Mouse (Mus musculus) heart, adult 2 months (tissue): Measurements from ENCODE around the gene Folr1. TPM values are rescaled to one million over a fixed set of nuclear protein-coding genes. Genes with fewer than 3 reads are reported as not detected.
A peak's percentile ranks its signal among the peaks of the same experiment; 100 is the strongest.

Source experiments
- DNase-seq, 2 experiments: peaks; one replicate each; pipeline ENCODE4 v3.0.0; 2021
- H3K27ac ChIP-seq: fragments of 200-600 bp; 2 replicates; pipeline ENCODE4 v1.8.1; 2022
- H3K27me3 ChIP-seq: fragments of 200-500 bp; 2 replicates; pipeline ENCODE4 v1.6.1; 2012; ENCODE audit warnings: mild to moderate bottlenecking, low read length, inconsistent platforms, mixed read lengths; ENCODE audit not compliant: control insufficient read depth, insufficient read depth
- H3K36me3 ChIP-seq: fragments of 200-500 bp; 2 replicates; pipeline ENCODE4 v1.6.1; 2012; ENCODE audit warnings: low read length, inconsistent platforms; ENCODE audit not compliant: control insufficient read depth, insufficient read depth
- H3K4me1 ChIP-seq: fragments of 200-500 bp; 2 replicates; pipeline ENCODE4 v1.6.1; 2011; ENCODE audit warnings: low read length; ENCODE audit not compliant: control insufficient read depth, insufficient read depth
- H3K4me3 ChIP-seq: fragments of 200-600 bp; 2 replicates; pipeline ENCODE4 v1.8.1; 2022
- H3K79me2 ChIP-seq: fragments of 200-500 bp; replicated peaks from 2 replicates; pipeline ENCODE4 v1.6.1; 2012; ENCODE audit warnings: mild to moderate bottlenecking, inconsistent platforms, low read length, moderate library complexity, mixed read lengths; ENCODE audit not compliant: control insufficient read depth, insufficient read depth
- H3K9ac ChIP-seq: fragments of 200-500 bp; 2 replicates; pipeline ENCODE4 v1.6.1; 2012; ENCODE audit warnings: low read depth, mild to moderate bottlenecking, control low read depth, inconsistent platforms, low read length, mixed read lengths
- CTCF ChIP-seq: fragments of 200-600 bp; IDR thresholded peaks from 2 replicates; pipeline ENCODE4 v1.8.1; 2022; ENCODE audit warnings: antibody characterized with exemption, mild to moderate bottlenecking, moderate library complexity
- EP300 ChIP-seq: fragments of 200-500 bp; IDR thresholded peaks from 2 replicates; pipeline ENCODE4 v1.6.1; 2011; ENCODE audit warnings: low read depth, low read length, control low read depth; ENCODE audit not compliant: insufficient read depth
- POLR2A ChIP-seq: fragments of 200-500 bp; IDR thresholded peaks from 2 replicates; pipeline ENCODE4 v1.6.1; 2011; ENCODE audit warnings: mild to moderate bottlenecking, low read depth, low read length, control low read depth; ENCODE audit not compliant: insufficient read depth
- WGBS: fragments of 180-500 bp; shearing (Covaris S2); methylation state at CpG from one replicate; pipeline ENCODE4 v1.1.7; 2018; 5-methylcytosine and 5-hydroxymethylcytosine counted together
- intact Hi-C: fragments of 180-260 bp; cut with DNase I; formaldehyde crosslinking; loops from one replicate; pipeline ENCODE4 v1.15.1; 2025
- long read RNA-seq: library from polyadenylated mRNA; stranded (forward); transcript quantifications from one replicate; pipeline ENCODE4 v2.0.0, GENCODE M21; 2021
- polyA plus RNA-seq: library from polyadenylated mRNA; depleted of rRNA; stranded (reverse); fragments of >200 nt; gene quantifications from 2 replicates; pipeline ENCODE4 v1.2.3, GENCODE M21; 2012; rRNA removed
- total RNA-seq, 2 experiments: library from RNA; stranded (reverse); gene quantifications; 2 replicates each; pipeline ENCODE4 v1.2.3; 2021

The Folr1 gene
- not detected for total RNA-seq
- polyA plus RNA-seq = 0.39 and 2.1 TPM in 2 replicates
- long read RNA-seq = 0 reads

GRCm38 (mm10) chr7:101870629-101871028 lies at the start of gene Folr1:
TSS of gene Folr1 (minus strand) at chr7:101870788.
- no peak for DNase-seq
- Histone ChIP-seq H3K9ac (no peak within 1 kb of the TSS), H3K79me2 (no peaks in the 10 kb centered on the region), H3K4me3 (no peak within 1 kb of the TSS), H3K4me1 (peaks cover 5% of the 10 kb centered on the region), H3K27ac (no peak within 1 kb of the TSS), H3K27me3 (no peaks in the 10 kb centered on the region), H3K36me3 (no peaks in the 10 kb centered on the region)
- WGBS = 97% methylated on average over 2 of the region's 2 CpGs
- TF ChIP-seq POLR2A = no peak
- no peak for TF ChIP-seq CTCF
- no peak for TF ChIP-seq EP300
- intact Hi-C loops = no loop called here

- H3K4me1 ChIP-seq = no peaks in the 10 kb centered on the region
- peak; percentile 49 to 72 for DNase-seq
- no peak overlapping the region for H3K4me3 ChIP-seq
- no peaks in the 10 kb centered on the region for H3K36me3 ChIP-seq
- no peaks in the 10 kb centered on the region for H3K27me3 ChIP-seq
- intact Hi-C loops = loop anchor here (1.0 to 2.0 kb wide), 2 partner anchors 117 to 159 kb away; no protein-coding TSS in a partner anchor
- no peak overlapping the region for H3K27ac ChIP-seq
- H3K9ac ChIP-seq = no peak overlapping the region
- TF ChIP-seq EP300 = 0 out of 2 replicates have a peak, but pooled peaks have one; percentile 74
- peak; percentile 93 for TF ChIP-seq CTCF
- TF ChIP-seq POLR2A = no peak
- H3K79me2 ChIP-seq = no peaks in the 10 kb centered on the region
- 12% methylated on average over 1 of the region's 1 CpGs for WGBS
Measured at GRCm38 (mm10) chr7:101918071-101918470, 47.5 kb upstream of the Folr1 start.

GRCm38 (mm10) chr7:101911982-101912381 lies 41.4 kb upstream of the Folr1 start:
- H3K27ac ChIP-seq = no peak overlapping the region
- H3K27me3 ChIP-seq = no peaks in the 10 kb centered on the region
- no peaks in the 10 kb centered on the region for H3K36me3 ChIP-seq
- no peaks in the 10 kb centered on the region for H3K79me2 ChIP-seq
- no peak overlapping the region for H3K4me3 ChIP-seq
- WGBS = 62% methylated on average over 3 of the region's 3 CpGs
- no peak overlapping the region for H3K9ac ChIP-seq
- peaks cover 3% of the 10 kb centered on the region for H3K4me1 ChIP-seq
- TF ChIP-seq POLR2A = no peak
- TF ChIP-seq CTCF = peak; percentile 27; the same call in 1 of the 2 replicates
- no peak for TF ChIP-seq EP300
- intact Hi-C loops = no loop called here
- no peak for DNase-seq

- 57% methylated on average over 4 of the region's 4 CpGs for WGBS
- intact Hi-C loops = no loop called here
- Histone ChIP-seq H3K27me3 (no peaks in the 10 kb centered on the region), H3K9ac (no peak overlapping the region), H3K79me2 (peaks cover 2% of the 10 kb centered on the region; the same call in 1 of the 2 replicates), H3K36me3 (no peaks in the 10 kb centered on the region), H3K4me1 (peaks cover 7% of the 10 kb centered on the region), H3K4me3 (no peak overlapping the region), H3K27ac (peak overlapping the region; percentile 21; the same call in 1 of the 2 replicates)
- DNase-seq = peak in 1 of 2 experiments; percentile 54
- TF ChIP-seq EP300 (no peak), CTCF (no peak), POLR2A (no peak)
Measured at GRCm38 (mm10) chr7:101910138-101910537, 39.5 kb upstream of the Folr1 start.

GRCm38 (mm10) chr7:101908367-101908766 lies 37.8 kb upstream of the Folr1 start:
- no peak overlapping the region for H3K4me3 ChIP-seq
- peak overlapping the region; percentile 59 for H3K27ac ChIP-seq
- no peaks in the 10 kb centered on the region for H3K27me3 ChIP-seq
- peak overlapping the region; percentile 0; the same call in 1 of the 2 replicates for H3K9ac ChIP-seq
- 13% methylated on average over 4 of the region's 4 CpGs for WGBS
- intact Hi-C loops = loop anchor here (2.0 to 10.0 kb wide), 2 partner anchors 22 to 604 kb away; partner anchors contain the start of gene Atg16l2
- DNase-seq = peak; percentile 49 to 54
- TF ChIP-seq EP300 (0 out of 2 replicates have a peak, but pooled peaks have one; percentile 11), POLR2A (0 out of 2 replicates have a peak, but pooled peaks have one; percentile 36), CTCF (no peak)
- H3K36me3 ChIP-seq = no peaks in the 10 kb centered on the region
- peaks cover 2% of the 10 kb centered on the region; the same call in 1 of the 2 replicates for H3K79me2 ChIP-seq
- H3K4me1 ChIP-seq = peaks cover 7% of the 10 kb centered on the region

- Histone ChIP-seq H3K27me3 (no peaks in the 10 kb centered on the region), H3K36me3 (no peaks in the 10 kb centered on the region), H3K4me3 (peak overlapping the region; percentile 99), H3K9ac (peak overlapping the region; percentile 88), H3K4me1 (peaks cover 7% of the 10 kb centered on the region), H3K27ac (no peak overlapping the region; the same call in 1 of the 2 replicates), H3K79me2 (peaks cover 2% of the 10 kb centered on the region; the same call in 1 of the 2 replicates)
- 26% methylated on average over 8 of the region's 8 CpGs for WGBS
- intact Hi-C loops = loop anchor here (2.0 to 10.0 kb wide), 2 partner anchors 62 to 602 kb away; partner anchors contain the start of gene Atg16l2
- DNase-seq = peak in 1 of 2 experiments; percentile 29
- TF ChIP-seq POLR2A (no peak), CTCF (no peak), EP300 (no peak)
Measured at GRCm38 (mm10) chr7:101906696-101907095, 36.1 kb upstream of the Folr1 start.
